Mouse (Mus musculus) heart, adult 2 months (tissue): Measurements from ENCODE around the gene Olfr186.
"Not testable (repeated sequence)": the region's sequence is repeated elsewhere in the genome, so short reads cannot be mapped to it uniquely, and the experiment has no call there.

ENCODE experiments used
- CTCF ChIP-seq: fragments of 200-600 bp; IDR thresholded peaks from 2 replicates; pipeline ENCODE4 v1.8.1; 2022; ENCODE audit warnings: antibody characterized with exemption, mild to moderate bottlenecking, moderate library complexity
- POLR2A ChIP-seq: fragments of 200-500 bp; IDR thresholded peaks from 2 replicates; pipeline ENCODE4 v1.6.1; 2011; ENCODE audit warnings: mild to moderate bottlenecking, low read depth, low read length, control low read depth; ENCODE audit not compliant: insufficient read depth

GRCm38 (mm10) chr16:59049286-59049685 is 19.2 kb upstream of the Olfr186 start:
- TF ChIP-seq CTCF, POLR2A: not testable (repeated sequence)
